Mouse (Mus musculus): ENCODE measurements at regions not wholly inside any gene's neighbourhood (a gene's known extent, or its start where the extent isn't known, plus 50 kb on each side); places are given as distances from the start of the nearest gene placed in this dataset.

- TF ChIP-seq POLR2A (IDR thresholded peaks at IDR 0.05; ENCODE audit: borderline replicate concordance, extremely low read depth, low read depth, low read length): no peak
- no peak for TF ChIP-seq CTCF (IDR thresholded peaks at IDR 0.05; ENCODE audit: insufficient read depth, low read length)
Observed at GRCm38 (mm10) chr17:45243103-45243502, 190.4 kb downstream of the Cdc5l start.
